Mouse (Mus musculus) liver, embryonic 16.5 days (tissue): ENCODE results near the gene Klra10. TPM values are rescaled to one million over a fixed set of nuclear protein-coding genes. Genes with fewer than 3 reads are reported as not detected.
"Not testable (repeated sequence)": the region's sequence is repeated elsewhere in the genome, so short reads cannot be mapped to it uniquely, and the experiment has no call there.

Experiments
- ATAC-seq: fragments of 200-750 bp; cut with Nextera tagmentation; 2 replicates; pipeline ENCODE4 v1.8.0; 2017; ENCODE audit warnings: low read depth, mild to moderate bottlenecking, moderate number of reproducible peaks, moderate library complexity
- H3K27ac ChIP-seq: fragments of 300-500 bp; sonication (generic); 2 replicates; pipeline ENCODE4 v1.5.1; 2014; ENCODE audit warnings: mild to moderate bottlenecking, low read length
- H3K27me3 ChIP-seq: fragments of 300-500 bp; sonication (generic); 2 replicates; pipeline ENCODE4 v1.6.1; 2014; ENCODE audit warnings: low read depth, low read length, mixed read lengths; ENCODE audit not compliant: control insufficient read depth, insufficient read depth
- H3K36me3 ChIP-seq: fragments of 300-500 bp; sonication (generic); 2 replicates; pipeline ENCODE4 v1.6.1; 2014; ENCODE audit warnings: mild to moderate bottlenecking; ENCODE audit not compliant: control insufficient read depth, insufficient read depth
- H3K4me1 ChIP-seq: fragments of 300-500 bp; sonication (generic); 2 replicates; pipeline ENCODE4 v1.6.1; 2014; ENCODE audit warnings: low read depth, low read length, mixed read lengths; ENCODE audit not compliant: control insufficient read depth
- H3K4me2 ChIP-seq: fragments of 300-500 bp; sonication (generic); 2 replicates; pipeline ENCODE4 v1.6.1; 2014; ENCODE audit warnings: low read depth, low read length, mixed read lengths
- H3K4me3 ChIP-seq: fragments of 300-500 bp; sonication (generic); 2 replicates; pipeline ENCODE4 v1.5.1; 2014; ENCODE audit warnings: low read depth, mild to moderate bottlenecking, low read length
- H3K9ac ChIP-seq: fragments of 300-500 bp; sonication (generic); 2 replicates; pipeline ENCODE4 v1.6.1; 2014; ENCODE audit warnings: low read depth, low read length
- H3K9me3 ChIP-seq: fragments of 300-500 bp; sonication (generic); replicated peaks from 2 replicates; pipeline ENCODE4 v1.6.1; 2016; ENCODE audit warnings: low read length; ENCODE audit not compliant: control insufficient read depth
- WGBS: fragments of 180-500 bp; shearing (Covaris S2); extraction: QIAGEN DNeasy Blood & Tissue Kit; methylation state at CpG from one replicate; pipeline ENCODE4 v1.1.7; 2014; ENCODE audit not compliant: insufficient replicate concordance; 5-methylcytosine and 5-hydroxymethylcytosine counted together
- polyA plus RNA-seq: library from polyadenylated mRNA; unstranded; fragments of >200 nt; fragmentation: Nextera tagmentation; extraction: Ambion mirVana; gene quantifications from 2 replicates; pipeline ENCODE4 v1.2.1, GENCODE M21; 2015

Gene Klra10
- polyA plus RNA-seq, result not detected in 2 replicates

- H3K4me2 ChIP-seq, H3K4me1 ChIP-seq, H3K27me3 ChIP-seq, H3K9me3 ChIP-seq, ATAC-seq, H3K9ac ChIP-seq, H3K27ac ChIP-seq, H3K36me3 ChIP-seq, H3K4me3 ChIP-seq: not testable (repeated sequence)
- 55% methylated on average over 1 of the region's 1 CpGs for WGBS
Measured at GRCm38 (mm10) chr6:130281828-130282227, at the start of gene Klra10. Gene Klra10 (minus strand): TSS chr6:130281928.

- H3K27ac ChIP-seq, result no peak overlapping the region
- H3K4me2 ChIP-seq, result no peak overlapping the region
- no peak overlapping the region for H3K4me3 ChIP-seq
- H3K36me3 ChIP-seq, result no peaks in the 10 kb centered on the region
- H3K27me3 ChIP-seq, result no peaks in the 10 kb centered on the region
- no peaks in the 10 kb centered on the region for H3K4me1 ChIP-seq
- H3K9ac ChIP-seq, result no peak overlapping the region
- ATAC-seq, result no peak
- no peaks in the 10 kb centered on the region for H3K9me3 ChIP-seq
Measured at GRCm38 (mm10) chr6:130287984-130288649, 6.4 kb upstream of the Klra10 start.

- H3K9ac ChIP-seq, result no peak overlapping the region
- H3K27ac ChIP-seq, result no peak overlapping the region
- no peak for ATAC-seq
- no peaks in the 10 kb centered on the region for H3K27me3 ChIP-seq
- H3K4me2 ChIP-seq, result no peak overlapping the region
- H3K4me1 ChIP-seq, result no peaks in the 10 kb centered on the region
- no peak overlapping the region for H3K4me3 ChIP-seq
- H3K36me3 ChIP-seq, result no peaks in the 10 kb centered on the region
- WGBS, result 66% methylated on average over 2 of the region's 2 CpGs
- no peaks in the 10 kb centered on the region for H3K9me3 ChIP-seq
Measured at GRCm38 (mm10) chr6:130255326-130255725, 26.4 kb downstream of the Klra10 start.

GRCm38 (mm10) chr6:130237536-130237935, 44.2 kb downstream of the Klra10 start:
- no peak for ATAC-seq
- Histone ChIP-seq H3K27me3 (no peaks in the 10 kb centered on the region), H3K36me3 (no peaks in the 10 kb centered on the region), H3K4me3 (no peak overlapping the region), H3K9me3 (no peaks in the 10 kb centered on the region), H3K27ac (no peak overlapping the region), H3K9ac (no peak overlapping the region), H3K4me1 (no peaks in the 10 kb centered on the region), H3K4me2 (no peak overlapping the region)
- WGBS, result 34% methylated on average over 2 of the region's 2 CpGs

GRCm38 (mm10) chr6:130236635-130237034, 45.1 kb downstream of the Klra10 start:
- Histone ChIP-seq H3K36me3 (no peaks in the 10 kb centered on the region), H3K4me3 (no peak overlapping the region), H3K4me2 (no peak overlapping the region), H3K27ac (no peak overlapping the region), H3K27me3 (no peaks in the 10 kb centered on the region), H3K4me1 (no peaks in the 10 kb centered on the region), H3K9ac (no peak overlapping the region), H3K9me3 (no peaks in the 10 kb centered on the region)
- WGBS, result 14% methylated on average over 1 of the region's 1 CpGs
- no peak for ATAC-seq

GRCm38 (mm10) chr6:130233222-130233621, 48.5 kb downstream of the Klra10 start, which contains the start of gene Klra7:
Gene Klra7 (minus strand): TSS chr6:130233322.
- ATAC-seq, result no peak
- Histone ChIP-seq H3K9me3 (no peaks in the 10 kb centered on the region), H3K9ac (no peak within 1 kb of the TSS), H3K27ac (no peak within 1 kb of the TSS), H3K4me3 (no peak within 1 kb of the TSS), H3K36me3 (no peaks in the 10 kb centered on the region), H3K4me2 (no peak within 1 kb of the TSS), H3K27me3 (no peaks in the 10 kb centered on the region), H3K4me1 (no peaks in the 10 kb centered on the region)

Other genes with a start within 250 kb of the Klra10 start
- not detected in 2 replicates for gene Klra4, start 214.7 kb downstream of the Klra10 start, polyA plus RNA-seq
- gene Klra8, start 152.0 kb downstream of the Klra10 start, polyA plus RNA-seq, result not detected in 2 replicates
- gene Klra9, start 88.8 kb downstream of the Klra10 start, polyA plus RNA-seq, result not detected in 2 replicates
- gene Klra7, start 48.6 kb downstream of the Klra10 start, polyA plus RNA-seq, result not detected in 2 replicates
- not detected in 2 replicates for gene Klra3, start 55.6 kb upstream of the Klra10 start, polyA plus RNA-seq
- gene Klra1, start 104.9 kb upstream of the Klra10 start, polyA plus RNA-seq, result not detected in 2 replicates